Comparison of ENCODE assay signal across 10 mouse cellular contexts in genomic region chr9:69470921-69471320, GRCm38 (mm10). TPM values are rescaled to one million over a fixed set of nuclear protein-coding genes. Genes with fewer than 3 reads are reported as not detected.
DNase-seq lines count a peak whose midpoint lies in the region; ATAC-seq lines count a peak whose summit lies in the region.
"Had no signal": no experiment of that assay in that cellular context is flagged by ENCODE, and none has a peak within 500 bp of the region (broad histone marks: within the 10 kb centered on the region; RNA-seq: fewer than 3 reads in every experiment).

No protein-coding gene starts in this region.

- H3K9ac ChIP-seq in hindbrain, embryonic 15.5 days: no peak overlapping the region
- no peak overlapping the region for H3K9ac ChIP-seq in neural tube, embryonic 13.5 days
- H3K9ac ChIP-seq: forebrain, embryonic 12.5 days had no signal

- H3K4me3 ChIP-seq in hindbrain, embryonic 15.5 days: no peak overlapping the region
- no peak overlapping the region for H3K4me3 ChIP-seq in neural tube, embryonic 13.5 days
- H3K4me3 ChIP-seq: forebrain, embryonic 12.5 days had no signal

- H3K9me3 ChIP-seq in hindbrain, embryonic 15.5 days: no peaks in the 10 kb centered on the region
- H3K9me3 ChIP-seq in neural tube, embryonic 13.5 days: no peaks in the 10 kb centered on the region
- H3K9me3 ChIP-seq: forebrain, embryonic 12.5 days had no signal

- H3K4me2 ChIP-seq in hindbrain, embryonic 15.5 days: no peak overlapping the region
- no peak overlapping the region for H3K4me2 ChIP-seq in neural tube, embryonic 13.5 days
- H3K4me2 ChIP-seq: forebrain, embryonic 12.5 days had no signal

- H3K4me1 ChIP-seq in hindbrain, embryonic 15.5 days (replicated peaks): peaks cover 23% of the 10 kb centered on the region
- H3K4me1 ChIP-seq in neural tube, embryonic 13.5 days (replicated peaks): peaks cover 33% of the 10 kb centered on the region

- 0 out of 2 replicates have a peak, but pooled peaks have one; percentile 29 for ATAC-seq in hindbrain, embryonic 15.5 days (ENCODE audit: low FRiP score, low read depth)
- ATAC-seq in neural tube, embryonic 13.5 days (ENCODE audit: low read depth): no peak
- no peak for ATAC-seq in frontal cortex, adult (ENCODE audit: low TSS enrichment)

- peak; percentile 94 for DNase-seq in heart, adult 11 months
- DNase-seq in heart, postnatal 25 days (ENCODE audit: low spot score): no peak
- DNase-seq in ZHBTc4 (ENCODE audit: low read depth, low spot score): peak; percentile 66
- no peak for DNase-seq in ovary, postnatal 14 days (ENCODE audit: low spot score)
- no peak for DNase-seq in layer of hippocampus, adult 9-11 months
- DNase-seq: adrenal gland, postnatal 10 days had no signal

- WGBS in hindbrain, embryonic 15.5 days: 19% methylated on average over 6 of the region's 6 CpGs
- 34% methylated on average over 6 of the region's 6 CpGs for WGBS in neural tube, embryonic 13.5 days

- no peaks in the 10 kb centered on the region for H3K36me3 ChIP-seq in hindbrain, embryonic 15.5 days
- H3K36me3 ChIP-seq in neural tube, embryonic 13.5 days: no peaks in the 10 kb centered on the region
- H3K36me3 ChIP-seq: forebrain, embryonic 12.5 days had no signal

- no peaks in the 10 kb centered on the region for H3K27me3 ChIP-seq in hindbrain, embryonic 15.5 days
- no peaks in the 10 kb centered on the region; the same call in none of the 2 replicates for H3K27me3 ChIP-seq in neural tube, embryonic 13.5 days
- H3K27me3 ChIP-seq: forebrain, embryonic 12.5 days had no signal

- intact Hi-C loops in heart, postnatal 25 days (cut with DNase I): no loop called here

- peak overlapping the region; percentile 6; the same call in 1 of the 2 replicates for H3K27ac ChIP-seq in hindbrain, embryonic 15.5 days (replicated peaks)
- H3K27ac ChIP-seq in neural tube, embryonic 13.5 days (replicated peaks): 0 out of 2 replicates have a peak overlapping the region, but pooled peaks have one; percentile 18
- H3K27ac ChIP-seq: forebrain, embryonic 12.5 days had no signal

RNA-seq across cellular contexts. Expression of gene Anxa2, which starts 17.5 kb away (rescaled TPM):
- total RNA-seq in heart, postnatal 25 days (2021): 100 to 1,000 TPM in 1 of 2 experiments, 10 to 100 TPM in 1; 95.4 to 104 TPM
- 158 and 189 TPM in 2 replicates for polyA plus RNA-seq in hindbrain, embryonic 15.5 days (2015; fragmentation: Nextera tagmentation; extraction: Ambion mirVana)
- polyA plus RNA-seq in neural tube, embryonic 13.5 days (2015; fragmentation: Nextera tagmentation; extraction: Ambion mirVana): 308 and 356 TPM in 2 replicates

Comparison
In these comparisons a context has a peak if more than half of its experiments do, and no peak if none do; other contexts are left out.
1. DNase-seq: peak in heart, adult 11 months (single experiment) and ZHBTc4 (single experiment); none in heart, postnatal 25 days (single experiment), ovary, postnatal 14 days (single experiment) and layer of hippocampus, adult 9-11 months (single experiment).